Mouse (Mus musculus) myocyte (in vitro differentiated cells): ENCODE data around the gene Sult1a1. TPM values are rescaled to one million over a fixed set of nuclear protein-coding genes. Genes with fewer than 3 reads are reported as not detected.

Experiments
- H3K27me3 ChIP-seq: one replicate; pipeline ENCODE4 v1.6.1; 2011; ENCODE audit not compliant: control insufficient read depth, insufficient read depth, insufficient read length
- H3K36me3 ChIP-seq: one replicate; pipeline ENCODE4 v1.6.1; 2011; ENCODE audit not compliant: control insufficient read depth, insufficient read depth
- H3K4me2 ChIP-seq: one replicate; pipeline ENCODE4 v1.6.1; 2011; ENCODE audit warnings: low read depth, control low read depth
- H3K4me3 ChIP-seq: one replicate; pipeline ENCODE4 v1.5.1; 2011; ENCODE audit warnings: mild to moderate bottlenecking, control low read depth, moderate library complexity
- H3K79me2 ChIP-seq: one replicate; pipeline ENCODE4 v1.6.1; 2011; ENCODE audit not compliant: control insufficient read depth, insufficient read depth
- H3ac ChIP-seq: one replicate; pipeline ENCODE4 v1.6.1; 2011; ENCODE audit not compliant: control insufficient read depth, insufficient read length
- CEBPB ChIP-seq: IDR thresholded peaks from 2 replicates; pipeline ENCODE4 v1.6.1; 2011; ENCODE audit warnings: mild to moderate bottlenecking, moderate library complexity; ENCODE audit not compliant: poor library complexity, insufficient read depth, severe bottlenecking
- E2F4 ChIP-seq: IDR thresholded peaks from one replicate; pipeline ENCODE4 v1.6.1; 2011; ENCODE audit warnings: mild to moderate bottlenecking, control low read depth, moderate library complexity; ENCODE audit not compliant: insufficient read depth
- MAX ChIP-seq: IDR thresholded peaks from one replicate; pipeline ENCODE4 v1.6.1; 2011; ENCODE audit warnings: low read depth, mild to moderate bottlenecking, control low read depth
- MYOD1 ChIP-seq, 3 experiments: IDR thresholded peaks; one replicate each; pipeline ENCODE4 v1.6.1; 2011; ENCODE audit warnings: control low read depth in 2 of 3, low read depth in 2 of 3, mild to moderate bottlenecking in 2 of 3, moderate library complexity in 1 of 3; ENCODE audit not compliant: insufficient read length in 2 of 3, control insufficient read depth in 1 of 3
- MYOG ChIP-seq, 3 experiments: IDR thresholded peaks; one replicate each; pipeline ENCODE4 v1.6.1; 2011; ENCODE audit warnings: control low read depth in 2 of 3, low read depth in 2 of 3, mild to moderate bottlenecking in 2 of 3; ENCODE audit not compliant: insufficient read length in 2 of 3, control insufficient read depth in 1 of 3, insufficient read depth in 1 of 3
- POLR2A ChIP-seq: IDR thresholded peaks from one replicate; pipeline ENCODE4 v1.6.1; 2011; ENCODE audit warnings: low read depth, mild to moderate bottlenecking, control low read depth, moderate library complexity; ENCODE audit not compliant: insufficient read length
- POLR2AphosphoS2 ChIP-seq: IDR thresholded peaks from one replicate; pipeline ENCODE4 v1.6.1; 2011; ENCODE audit warnings: low read depth, control low read depth; ENCODE audit not compliant: insufficient read length
- REST ChIP-seq: IDR thresholded peaks from one replicate; pipeline ENCODE4 v1.6.1; 2011; ENCODE audit warnings: mild to moderate bottlenecking, control low read depth, moderate library complexity; ENCODE audit not compliant: insufficient read depth, insufficient read length
- SRF ChIP-seq: IDR thresholded peaks from one replicate; pipeline ENCODE4 v1.6.1; 2011; ENCODE audit warnings: low read depth; ENCODE audit not compliant: control insufficient read depth, insufficient read length
- TCF12 ChIP-seq: IDR thresholded peaks from one replicate; pipeline ENCODE4 v1.6.1; 2011; ENCODE audit warnings: mild to moderate bottlenecking, control low read depth; ENCODE audit not compliant: poor library complexity, insufficient read depth, severe bottlenecking
- TCF3 ChIP-seq: IDR thresholded peaks from one replicate; pipeline ENCODE4 v1.6.1; 2011; ENCODE audit warnings: low read depth, control low read depth; ENCODE audit not compliant: insufficient read length
- USF1 ChIP-seq: IDR thresholded peaks from one replicate; pipeline ENCODE4 v1.6.1; 2011; ENCODE audit warnings: low read depth, mild to moderate bottlenecking, control low read depth, moderate library complexity
- polyA plus RNA-seq: library from polyadenylated mRNA; unstranded; fragments of >200 nt; fragmentation: generic; extraction: Trizol; gene quantifications from one replicate; pipeline ENCODE4 v1.2.1, GENCODE M21; 2012; ENCODE audit warnings: missing spikeins

Gene Sult1a1
- polyA plus RNA-seq, 1 experiment = not detected

DNA sequence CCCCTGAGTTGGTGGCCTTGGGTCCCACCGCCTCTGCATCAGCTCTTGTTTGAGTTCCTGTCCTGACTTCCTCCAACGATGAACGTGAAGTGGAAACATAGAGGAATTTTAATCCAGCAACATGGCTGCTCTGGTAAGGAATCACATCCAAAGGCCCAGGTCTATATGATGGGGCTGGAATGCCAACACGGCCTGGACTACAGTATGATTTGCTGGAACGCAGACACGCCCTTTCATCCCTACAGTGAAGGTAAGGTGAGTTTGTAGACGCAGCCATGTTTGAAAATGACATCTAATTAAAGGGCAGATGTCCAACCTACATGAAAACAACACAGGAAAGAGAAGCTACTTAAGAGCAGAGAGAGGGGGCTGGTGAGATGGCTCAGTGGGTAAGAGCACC is 17.5 kb upstream of the Sult1a1 start:
- no peak overlapping the region for H3K4me3 ChIP-seq
- TF ChIP-seq TCF3 (no peak), MAX (no peak), USF1 (no peak), CEBPB (no peak), TCF12 (no peak), POLR2A (no peak), POLR2AphosphoS2 (no peak), MYOG (IDR thresholded peaks at IDR 0.05; ENCODE audit: control insufficient read depth in 1 of 3, insufficient read depth in 1 of 3, insufficient read length in 2 of 3, low read depth in 2 of 3) (no peak), E2F4 (no peak), SRF (no peak), MYOD1 (IDR thresholded peaks at IDR 0.05; ENCODE audit: control insufficient read depth in 1 of 3, insufficient read length in 2 of 3, low read depth in 2 of 3) (no peak)

DNA sequence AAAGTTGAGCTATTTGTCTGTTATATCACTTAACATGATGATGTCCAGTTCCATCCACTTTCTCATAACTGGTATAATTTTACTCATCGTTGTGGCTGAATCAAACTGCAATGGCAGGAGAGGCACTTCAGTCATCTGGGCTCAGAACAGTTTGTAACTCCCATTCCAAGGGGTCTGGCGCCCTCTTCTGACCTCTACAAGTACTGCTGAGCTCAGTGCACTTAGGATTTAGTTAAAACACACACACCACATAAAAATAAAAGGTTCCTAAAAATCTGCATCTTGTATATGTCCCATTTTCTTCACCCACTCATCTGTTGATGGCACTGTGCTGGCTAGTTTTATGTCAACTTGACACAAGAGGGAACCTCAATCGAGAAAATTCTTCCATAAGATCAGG is 17.0 kb upstream of the Sult1a1 start:
- no peak overlapping the region for H3K4me2 ChIP-seq
- H3K4me3 ChIP-seq = no peak overlapping the region
- peaks cover 14% of the 10 kb centered on the region for H3K79me2 ChIP-seq
- no peaks in the 10 kb centered on the region for H3K27me3 ChIP-seq
- no peaks in the 10 kb centered on the region for H3K36me3 ChIP-seq
- H3ac ChIP-seq = no peak overlapping the region
- TF ChIP-seq USF1 (no peak), POLR2A (no peak), POLR2AphosphoS2 (no peak), E2F4 (no peak), MYOD1 (IDR thresholded peaks at IDR 0.05; ENCODE audit: control insufficient read depth in 1 of 3, insufficient read length in 2 of 3, low read depth in 2 of 3) (no peak), TCF12 (no peak), TCF3 (no peak), SRF (no peak)

More for the DNA sequence above, 17.5 kb upstream of the Sult1a1 start:
- H3ac ChIP-seq = no peak overlapping the region
- no peaks in the 10 kb centered on the region for H3K27me3 ChIP-seq
- no peaks in the 10 kb centered on the region for H3K36me3 ChIP-seq
- peaks cover 14% of the 10 kb centered on the region for H3K79me2 ChIP-seq
- no peak overlapping the region for H3K4me2 ChIP-seq

DNA sequence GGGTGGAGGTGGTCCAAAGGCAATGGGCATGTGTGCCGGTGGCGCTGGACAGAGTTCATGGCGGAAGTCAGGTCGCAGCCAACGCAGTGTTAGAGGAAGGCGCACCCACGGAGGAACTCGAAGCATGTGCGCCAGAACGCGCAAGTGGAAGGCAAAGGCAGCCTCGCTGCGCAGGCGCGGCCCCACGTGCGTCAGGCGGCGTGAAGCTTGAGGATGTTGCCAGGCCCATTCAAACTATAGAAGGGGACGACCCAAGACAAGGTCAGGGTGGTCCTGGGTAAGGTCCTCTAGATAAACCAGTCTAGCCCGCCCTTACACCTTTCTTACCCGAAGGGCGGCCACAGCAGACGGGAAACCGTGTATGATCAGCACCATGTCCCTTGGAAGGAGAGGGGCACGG is 16.2 kb upstream of the Sult1a1 start:
- Histone ChIP-seq H3K36me3 (no peaks in the 10 kb centered on the region), H3ac (no peak overlapping the region), H3K4me3 (no peak overlapping the region), H3K79me2 (peaks cover 14% of the 10 kb centered on the region), H3K27me3 (no peaks in the 10 kb centered on the region), H3K4me2 (no peak overlapping the region)
- TF ChIP-seq SRF (no peak), TCF12 (no peak), POLR2A (no peak), TCF3 (no peak), E2F4 (no peak), CEBPB (no peak)

DNA sequence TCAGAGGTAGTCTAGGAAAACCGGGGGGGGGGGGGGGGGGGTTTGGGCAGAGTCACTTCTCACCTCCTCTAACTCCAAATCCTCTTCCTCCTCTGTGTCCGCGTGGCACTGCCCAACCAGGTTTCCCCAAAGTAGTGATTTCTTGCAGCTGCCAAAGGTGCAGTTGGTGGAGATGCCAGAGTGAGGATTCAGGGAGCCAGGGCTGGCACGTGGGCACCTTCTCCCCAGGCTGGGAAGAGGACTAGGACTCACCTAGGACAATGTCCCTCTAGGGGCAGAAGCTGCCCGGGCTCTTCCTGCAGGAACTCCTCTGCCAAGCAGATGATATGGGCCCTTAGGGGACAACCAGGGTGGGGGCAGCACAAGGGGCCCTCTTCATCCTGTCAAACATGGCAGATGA is 15.4 kb upstream of the Sult1a1 start:
- H3K4me2 ChIP-seq = no peak overlapping the region
- peaks cover 7% of the 10 kb centered on the region for H3K79me2 ChIP-seq
- H3ac ChIP-seq = no peak overlapping the region
- no peaks in the 10 kb centered on the region for H3K27me3 ChIP-seq
- H3K36me3 ChIP-seq = no peaks in the 10 kb centered on the region
- H3K4me3 ChIP-seq = no peak overlapping the region
- TF ChIP-seq POLR2A (no peak), SRF (no peak), USF1 (no peak), TCF12 (no peak), POLR2AphosphoS2 (no peak), MYOD1 (IDR thresholded peaks at IDR 0.05; ENCODE audit: control insufficient read depth in 1 of 3, insufficient read length in 2 of 3, low read depth in 2 of 3) (no peak), TCF3 (no peak), MYOG (IDR thresholded peaks at IDR 0.05; ENCODE audit: control insufficient read depth in 1 of 3, insufficient read depth in 1 of 3, insufficient read length in 2 of 3, low read depth in 2 of 3) (no peak), E2F4 (no peak), MAX (no peak), CEBPB (no peak), REST (no peak)

DNA sequence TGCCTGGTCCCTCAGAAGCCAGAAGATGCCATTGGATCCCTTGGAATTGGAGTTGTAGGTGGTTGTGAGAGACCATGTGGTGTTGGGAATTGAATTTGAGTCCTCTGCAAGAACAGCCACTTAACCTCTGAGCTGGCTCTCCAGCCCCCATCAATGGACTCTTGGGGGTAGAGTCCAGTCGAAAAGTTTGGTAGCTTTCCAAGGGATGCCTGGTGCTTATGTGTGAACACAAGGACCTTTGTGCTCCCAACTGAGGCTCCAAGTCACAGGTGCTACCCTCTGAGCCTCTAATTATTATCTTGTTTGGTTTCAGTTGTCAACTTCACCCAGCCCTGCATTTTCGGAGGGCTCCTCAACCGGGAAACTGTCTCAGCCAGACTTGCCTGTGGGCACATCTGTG is 14.5 kb upstream of the Sult1a1 start:
- no peak for TF ChIP-seq POLR2A
- no peak for TF ChIP-seq SRF
- TF ChIP-seq POLR2AphosphoS2 = no peak
- no peak for TF ChIP-seq MYOG (IDR thresholded peaks at IDR 0.05; ENCODE audit: control insufficient read depth in 1 of 3, insufficient read depth in 1 of 3, insufficient read length in 2 of 3, low read depth in 2 of 3)
- TF ChIP-seq TCF12 = no peak
- no peak for TF ChIP-seq E2F4
- Histone ChIP-seq H3ac (no peak overlapping the region), H3K79me2 (no peaks in the 10 kb centered on the region), H3K4me3 (no peak overlapping the region), H3K4me2 (no peak overlapping the region), H3K36me3 (no peaks in the 10 kb centered on the region), H3K27me3 (no peaks in the 10 kb centered on the region)
